Mouse (Mus musculus): ENCODE results near the gene Kdr. TPM values are rescaled to one million over a fixed set of nuclear protein-coding genes. Genes with fewer than 3 reads are reported as not detected.

The Kdr gene
- polyA plus RNA-seq, 1 experiment from 2014 or later, result 26.3 TPM

Other genes starting within 250 kb of the Kdr start
- gene Srd5a3, start 161.8 kb upstream of the Kdr start, polyA plus RNA-seq (2016; fragmentation: Nextera tagmentation; extraction: Ambion mirVana), result 20.7 and 21.4 TPM in 2 replicates
- 69.9 and 76.2 TPM in 2 replicates for gene Tmem165, start 205.4 kb upstream of the Kdr start, polyA plus RNA-seq (2016; fragmentation: Nextera tagmentation; extraction: Ambion mirVana)

Data from hindbrain, embryonic 10.5 days (tissue).